ENCODE assay signal across 21 mouse cellular contexts in the genomic region with DNA sequence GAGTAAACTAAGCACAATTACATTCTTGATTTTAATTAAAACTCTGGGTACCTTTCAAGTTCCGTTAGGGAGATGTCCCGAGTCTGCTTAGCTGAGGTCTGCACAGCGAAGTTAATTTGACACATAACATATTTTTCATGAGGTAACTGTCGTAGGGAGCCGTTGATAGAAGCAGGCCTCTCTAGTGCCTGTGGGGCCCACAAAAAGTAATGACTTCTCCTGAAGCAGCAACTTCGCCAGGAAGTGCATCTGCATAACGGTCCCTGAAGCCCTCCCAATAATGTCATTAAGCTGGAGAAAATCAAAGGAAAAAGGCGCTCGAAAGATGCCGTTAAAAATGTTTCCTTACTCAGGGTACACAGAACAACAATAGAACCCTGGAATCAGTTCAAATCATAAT.
DNase-seq lines count a peak whose midpoint lies in the region; ATAC-seq lines count a peak whose summit lies in the region.
"Had no signal": no experiment of that assay in that cellular context is flagged by ENCODE, and none has a peak within 500 bp of the region (broad histone marks: within the 10 kb centered on the region; RNA-seq: fewer than 3 reads in every experiment).

No protein-coding gene starts in this region.

- H3K4me1 ChIP-seq in midbrain, embryonic 15.5 days: peaks cover 10% of the 10 kb centered on the region
- H3K4me1 ChIP-seq: forebrain, embryonic 12.5 days; liver, embryonic 13.5 days had no signal

- H3K27me3 ChIP-seq in midbrain, embryonic 15.5 days (replicated peaks): no peaks in the 10 kb centered on the region
- H3K27me3 ChIP-seq: CH12.LX; forebrain, embryonic 12.5 days; liver, embryonic 13.5 days had no signal

- DNase-seq in heart, adult 11 months: peak; percentile 28
- DNase-seq in heart, adult 18-20 months: no peak
- peak; percentile 15 for DNase-seq in retina, embryonic 14.5 days (ENCODE audit: low spot score)
- no peak for DNase-seq in retina, postnatal 1 day
- no peak for DNase-seq in testis, postnatal 14 days (ENCODE audit: low spot score)
- DNase-seq in layer of hippocampus, adult 11-12 months (ENCODE audit: low spot score): no peak
- DNase-seq: adrenal gland, postnatal 25 days; gastrocnemius, postnatal 25 days; kidney, adult 11 months; layer of hippocampus, postnatal 36 days; liver, embryonic 13.5 days; lung, postnatal 36 days; right cerebral cortex, postnatal 14 days; spleen, adult 18-20 months; thymus, adult 18-20 months; thymus, postnatal 4 days had no signal

- H3K9ac ChIP-seq in midbrain, embryonic 15.5 days: no peak overlapping the region
- H3K9ac ChIP-seq: forebrain, embryonic 12.5 days; liver, embryonic 13.5 days; lung, embryonic 14.5 days had no signal

- ATAC-seq in midbrain, embryonic 15.5 days (replicated peaks): 0 out of 2 replicates have a peak, but pooled peaks have one; percentile 11

- no peaks in the 10 kb centered on the region for H3K36me3 ChIP-seq in midbrain, embryonic 15.5 days (replicated peaks)
- H3K36me3 ChIP-seq: forebrain, embryonic 12.5 days; liver, embryonic 13.5 days had no signal

- no peak overlapping the region; the same call in 1 of the 2 replicates for H3K27ac ChIP-seq in midbrain, embryonic 15.5 days
- H3K27ac ChIP-seq: forebrain, embryonic 12.5 days; kidney, postnatal 0 days; liver, embryonic 13.5 days had no signal

- H3K9me3 ChIP-seq in midbrain, embryonic 15.5 days: no peaks in the 10 kb centered on the region
- H3K9me3 ChIP-seq: forebrain, embryonic 12.5 days; liver, embryonic 13.5 days had no signal

- no peak overlapping the region for H3K4me2 ChIP-seq in midbrain, embryonic 15.5 days
- H3K4me2 ChIP-seq: forebrain, embryonic 12.5 days; liver, embryonic 13.5 days; lung, embryonic 14.5 days had no signal

- 53% methylated on average over 10 of the region's 10 CpGs for WGBS in midbrain, embryonic 15.5 days

- no peak overlapping the region for H3K4me3 ChIP-seq in midbrain, embryonic 15.5 days
- H3K4me3 ChIP-seq: forebrain, embryonic 12.5 days; liver, embryonic 13.5 days had no signal

Comparison
In these comparisons a context has a peak if more than half of its experiments do, and no peak if none do; other contexts are left out.
1. DNase-seq: peak in heart, adult 11 months (single experiment) and retina, embryonic 14.5 days (single experiment); none in heart, adult 18-20 months (0 of 2), retina, postnatal 1 day (single experiment), testis, postnatal 14 days (single experiment) and layer of hippocampus, adult 11-12 months (single experiment).